Mouse (Mus musculus) hindbrain, embryonic 11.5 days (tissue): ENCODE measurements around the gene Morc4. TPM values are rescaled to one million over a fixed set of nuclear protein-coding genes. Genes with fewer than 3 reads are reported as not detected.

Source experiments
- ATAC-seq: fragments of 200-750 bp; cut with Nextera tagmentation; 2 replicates; pipeline ENCODE4 v1.8.0; 2017; ENCODE audit warnings: mild to moderate bottlenecking, moderate TSS enrichment, moderate library complexity; ENCODE audit not compliant: low FRiP score
- DNase-seq: peaks from one replicate; pipeline ENCODE4 v3.0.0-alpha.2; 2015; ENCODE audit warnings: low spot score
- H3K27ac ChIP-seq: fragments of 300-500 bp; sonication (generic); 2 replicates; pipeline ENCODE4 v1.5.1; 2014; ENCODE audit warnings: mild to moderate bottlenecking, low read depth, low read length
- H3K27me3 ChIP-seq: fragments of 300-500 bp; sonication (generic); 2 replicates; pipeline ENCODE4 v1.6.1; 2014; ENCODE audit warnings: mild to moderate bottlenecking, low read length, moderate library complexity, mixed read lengths; ENCODE audit not compliant: control insufficient read depth, insufficient read depth
- H3K36me3 ChIP-seq: fragments of 300-500 bp; sonication (generic); 2 replicates; pipeline ENCODE4 v1.6.1; 2014; ENCODE audit warnings: mild to moderate bottlenecking, low read length, moderate library complexity, mixed read lengths; ENCODE audit not compliant: control insufficient read depth, insufficient read depth
- H3K4me1 ChIP-seq: fragments of 300-500 bp; sonication (generic); replicated peaks from 2 replicates; pipeline ENCODE4 v1.6.1; 2014; ENCODE audit warnings: low read length, mixed read lengths; ENCODE audit not compliant: control insufficient read depth, insufficient read depth
- H3K4me2 ChIP-seq: fragments of 300-500 bp; sonication (generic); replicated peaks from 2 replicates; pipeline ENCODE4 v1.6.1; 2014; ENCODE audit warnings: mild to moderate bottlenecking, low read depth, low read length
- H3K4me3 ChIP-seq: fragments of 300-500 bp; sonication (generic); 2 replicates; pipeline ENCODE4 v1.5.1; 2014; ENCODE audit warnings: low read depth, low read length
- H3K9ac ChIP-seq: fragments of 300-500 bp; sonication (generic); 2 replicates; pipeline ENCODE4 v1.6.1; 2014; ENCODE audit warnings: low read depth, low read length
- H3K9me3 ChIP-seq: fragments of 300-500 bp; sonication (generic); 2 replicates; pipeline ENCODE4 v1.6.1; 2016; ENCODE audit warnings: low read length; ENCODE audit not compliant: control insufficient read depth
- WGBS: fragments of 180-500 bp; shearing (Covaris S2); extraction: QIAGEN DNeasy Blood & Tissue Kit; methylation state at CpG from one replicate; pipeline ENCODE4 v1.1.7; 2014; 5-methylcytosine and 5-hydroxymethylcytosine counted together
- polyA plus RNA-seq: library from polyadenylated mRNA; unstranded; fragments of >200 nt; fragmentation: Nextera tagmentation; extraction: Ambion mirVana; gene quantifications from 2 replicates; pipeline ENCODE4 v1.2.1, GENCODE M21; 2014

Morc4 gene
- polyA plus RNA-seq, 1 experiment from 2014 or later = 9.4 TPM

DNA sequence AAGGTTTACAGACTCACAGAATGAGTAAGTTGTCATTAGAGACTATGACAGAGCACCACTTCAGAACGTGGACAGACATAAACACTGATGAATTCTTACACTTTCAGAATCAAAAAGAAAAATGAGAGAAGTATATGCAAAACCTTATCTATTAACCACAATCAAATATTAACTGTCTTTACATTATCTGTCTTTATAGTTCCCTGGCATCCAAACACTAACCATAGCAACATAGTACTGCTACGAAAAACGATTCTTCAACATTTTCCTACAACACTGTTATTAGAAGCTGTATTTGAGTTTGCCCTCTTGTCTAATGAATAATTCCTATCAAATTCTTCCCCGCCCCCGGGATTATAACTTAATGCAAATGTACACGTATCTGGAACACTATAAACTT, 30.4 kb downstream of the Morc4 start:
- H3K27me3 ChIP-seq = no peaks in the 10 kb centered on the region
- ATAC-seq = no peak
- DNase-seq = no peak
- H3K4me2 ChIP-seq = no peak overlapping the region
- H3K4me3 ChIP-seq = no peak overlapping the region
- H3K4me1 ChIP-seq = no peaks in the 10 kb centered on the region
- no peaks in the 10 kb centered on the region for H3K9me3 ChIP-seq
- no peak overlapping the region for H3K27ac ChIP-seq
- 82% methylated on average over 6 of the region's 6 CpGs for WGBS
- H3K36me3 ChIP-seq = no peaks in the 10 kb centered on the region
- no peak overlapping the region for H3K9ac ChIP-seq

DNA sequence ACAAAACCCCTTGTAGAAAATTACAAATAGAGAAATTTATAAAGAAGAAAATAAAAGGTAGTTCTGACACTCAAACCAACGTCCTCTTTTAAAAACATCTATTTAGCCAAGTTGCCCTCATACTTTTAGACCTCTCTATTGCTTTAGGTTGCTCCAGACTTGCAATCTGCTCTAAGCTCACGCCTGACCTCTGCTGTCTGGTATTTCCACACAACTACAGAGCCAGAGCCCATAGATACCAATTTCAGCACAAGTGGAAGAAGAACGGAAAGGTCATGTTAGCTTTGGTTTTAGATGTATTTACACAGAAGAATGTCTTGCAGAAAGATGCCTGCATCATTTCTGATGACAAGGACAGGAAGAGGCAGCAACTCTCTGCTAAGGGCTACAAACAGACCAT, 32.4 kb downstream of the Morc4 start:
- Histone ChIP-seq H3K4me3 (no peak overlapping the region), H3K9ac (no peak overlapping the region), H3K36me3 (no peaks in the 10 kb centered on the region), H3K27me3 (no peaks in the 10 kb centered on the region), H3K9me3 (no peaks in the 10 kb centered on the region), H3K4me1 (no peaks in the 10 kb centered on the region), H3K27ac (no peak overlapping the region), H3K4me2 (no peak overlapping the region)
- WGBS = 53% methylated on average over 3 of the region's 3 CpGs
- ATAC-seq = no peak
- no peak for DNase-seq

DNA sequence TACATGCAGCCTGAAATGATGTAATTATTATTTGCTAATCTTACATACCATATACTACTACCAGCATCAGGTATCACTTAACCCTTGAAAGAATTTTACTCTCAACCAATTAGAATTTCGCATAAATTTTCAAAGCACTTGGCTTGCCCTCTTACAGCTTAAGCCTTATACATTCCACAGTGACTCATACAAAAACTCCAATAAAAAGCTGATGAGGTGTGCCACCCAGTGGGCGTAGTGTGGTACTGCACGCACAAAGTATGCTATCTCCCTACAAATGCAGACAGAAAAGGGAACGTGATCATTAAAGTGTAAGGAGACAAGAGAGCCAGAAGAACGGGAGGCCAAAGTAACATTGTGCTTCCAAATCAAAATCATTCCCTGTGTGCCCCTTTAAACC, 39.0 kb downstream of the Morc4 start:
- DNase-seq (peak; percentile 76), ATAC-seq (no peak; the same call in 1 of the 2 replicates)
- Histone ChIP-seq H3K9ac (no peak overlapping the region), H3K36me3 (no peaks in the 10 kb centered on the region), H3K27me3 (no peaks in the 10 kb centered on the region), H3K4me3 (no peak overlapping the region), H3K4me2 (no peak overlapping the region), H3K27ac (no peak overlapping the region), H3K4me1 (no peaks in the 10 kb centered on the region), H3K9me3 (no peaks in the 10 kb centered on the region)
- 22% methylated on average over 5 of the region's 5 CpGs for WGBS

DNA sequence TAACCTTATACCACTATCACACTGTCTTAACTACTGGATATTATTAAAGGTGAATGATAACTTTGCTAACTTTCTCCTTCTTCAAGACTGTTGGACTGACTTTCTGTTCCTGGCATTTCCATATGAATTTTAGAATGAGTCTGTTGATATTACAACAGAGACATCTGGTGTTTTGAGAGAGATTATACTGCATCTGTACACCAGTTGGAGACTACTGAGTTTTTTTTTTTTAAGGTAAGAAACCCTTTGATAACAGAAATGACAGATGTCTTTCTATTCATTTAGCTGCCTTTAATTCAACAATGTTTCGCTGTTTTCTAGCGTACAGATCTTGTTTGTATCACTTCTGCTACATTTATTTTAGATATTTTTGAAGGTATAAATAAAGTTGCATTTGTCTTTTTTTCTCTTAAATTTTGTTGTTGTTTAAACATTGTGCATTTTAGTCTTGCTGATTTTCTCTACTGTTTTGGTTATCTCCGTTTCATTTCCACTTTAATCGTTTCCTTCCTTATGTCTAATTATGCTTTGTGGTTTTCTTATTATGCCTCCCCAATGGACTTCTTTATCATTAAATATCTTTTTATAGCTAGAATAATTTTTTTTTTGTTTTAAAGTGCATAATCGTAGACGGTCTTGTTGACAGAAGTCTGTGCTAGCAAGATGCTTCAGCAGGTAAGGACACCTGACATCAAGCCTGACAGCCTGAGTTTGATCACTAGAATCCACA, 42.9 kb downstream of the Morc4 start:
- Histone ChIP-seq H3K4me2 (no peak overlapping the region), H3K4me1 (no peaks in the 10 kb centered on the region), H3K27me3 (no peaks in the 10 kb centered on the region), H3K9me3 (no peaks in the 10 kb centered on the region), H3K4me3 (no peak overlapping the region), H3K36me3 (no peaks in the 10 kb centered on the region), H3K9ac (no peak overlapping the region), H3K27ac (no peak overlapping the region)
- no peak for DNase-seq
- 93% methylated on average over 6 of the region's 6 CpGs for WGBS
- no peak for ATAC-seq

DNA sequence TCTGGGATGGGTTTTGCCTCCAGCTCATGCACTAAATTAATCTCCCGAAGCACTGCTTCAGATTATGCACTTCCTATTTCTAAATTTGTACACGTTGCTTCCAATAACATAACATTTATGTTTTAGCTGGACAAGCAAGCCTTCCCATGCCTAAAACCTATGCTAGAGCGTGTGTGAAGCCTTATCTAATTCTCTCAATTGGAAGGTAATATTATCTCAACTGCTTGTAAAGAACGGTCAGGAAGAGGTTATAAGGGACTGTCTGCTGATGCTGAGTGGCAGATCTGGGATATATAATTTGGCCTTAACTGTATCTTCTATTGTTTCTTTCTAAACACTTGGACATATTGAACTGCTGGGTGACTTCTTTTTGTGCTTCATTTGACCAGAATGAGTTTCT, 44.6 kb downstream of the Morc4 start:
- Histone ChIP-seq H3K9ac (no peak overlapping the region), H3K4me1 (no peaks in the 10 kb centered on the region), H3K9me3 (no peaks in the 10 kb centered on the region), H3K4me3 (no peak overlapping the region), H3K27ac (no peak overlapping the region), H3K27me3 (no peaks in the 10 kb centered on the region), H3K4me2 (no peak overlapping the region), H3K36me3 (no peaks in the 10 kb centered on the region)
- DNase-seq (no peak), ATAC-seq (no peak)
- WGBS = 89% methylated on average over 4 of the region's 4 CpGs

DNA sequence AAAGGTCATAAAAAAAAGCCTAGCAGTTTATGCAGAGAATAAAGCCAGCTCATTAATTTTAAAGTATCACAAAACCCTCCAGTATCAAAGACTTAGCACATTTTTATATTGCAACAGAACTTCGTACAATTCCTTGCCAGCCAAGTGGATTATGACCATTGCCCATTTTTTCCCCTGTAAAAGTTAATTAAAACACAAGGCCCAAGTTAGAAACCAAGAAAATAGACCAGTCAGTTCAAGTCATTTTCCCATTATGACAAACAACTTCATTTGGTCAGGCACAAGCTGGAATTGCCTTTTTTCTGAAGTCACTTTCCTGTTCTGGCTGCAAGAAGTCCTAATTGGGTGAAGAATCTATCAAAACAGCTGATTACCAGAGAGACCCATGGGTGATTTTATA, 46.1 kb downstream of the Morc4 start:
- H3K36me3 ChIP-seq = no peaks in the 10 kb centered on the region
- H3K9me3 ChIP-seq = no peaks in the 10 kb centered on the region
- H3K9ac ChIP-seq = no peak overlapping the region
- H3K4me2 ChIP-seq = no peak overlapping the region
- WGBS = 92% methylated on average over 1 of the region's 1 CpGs
- ATAC-seq (no peak), DNase-seq (no peak)
- H3K27me3 ChIP-seq = no peaks in the 10 kb centered on the region
- no peaks in the 10 kb centered on the region for H3K4me1 ChIP-seq
- no peak overlapping the region for H3K27ac ChIP-seq
- no peak overlapping the region for H3K4me3 ChIP-seq

DNA sequence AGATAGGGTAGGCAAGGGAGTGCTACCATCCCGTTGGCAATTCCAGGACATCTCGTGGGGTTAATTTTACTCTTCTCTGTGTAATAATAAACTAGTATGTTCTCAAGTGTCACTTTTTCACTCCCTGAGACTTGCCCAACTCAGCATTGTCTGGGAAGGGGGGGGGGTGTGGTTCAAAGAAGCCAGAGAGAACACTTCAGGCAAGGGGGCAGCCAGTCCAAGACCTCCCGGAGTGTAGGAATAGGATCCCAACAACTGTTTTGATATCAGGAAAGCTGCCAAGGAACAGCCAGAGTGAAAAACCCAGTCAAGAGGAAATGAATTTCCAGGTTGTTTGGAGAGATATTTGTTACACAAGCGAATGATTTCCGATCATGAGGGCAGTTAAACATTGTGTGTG, 56.3 kb downstream of the Morc4 start:
- Histone ChIP-seq H3K9me3 (no peaks in the 10 kb centered on the region), H3K4me2 (no peak overlapping the region), H3K4me3 (no peak overlapping the region), H3K27ac (no peak overlapping the region), H3K36me3 (no peaks in the 10 kb centered on the region), H3K27me3 (0 out of 2 replicates have a peak, but pooled peaks cover 2% of the 10 kb centered on the region), H3K9ac (no peak overlapping the region), H3K4me1 (no peaks in the 10 kb centered on the region)
- WGBS = 80% methylated on average over 5 of the region's 5 CpGs
- DNase-seq = no peak
- ATAC-seq = no peak

DNA sequence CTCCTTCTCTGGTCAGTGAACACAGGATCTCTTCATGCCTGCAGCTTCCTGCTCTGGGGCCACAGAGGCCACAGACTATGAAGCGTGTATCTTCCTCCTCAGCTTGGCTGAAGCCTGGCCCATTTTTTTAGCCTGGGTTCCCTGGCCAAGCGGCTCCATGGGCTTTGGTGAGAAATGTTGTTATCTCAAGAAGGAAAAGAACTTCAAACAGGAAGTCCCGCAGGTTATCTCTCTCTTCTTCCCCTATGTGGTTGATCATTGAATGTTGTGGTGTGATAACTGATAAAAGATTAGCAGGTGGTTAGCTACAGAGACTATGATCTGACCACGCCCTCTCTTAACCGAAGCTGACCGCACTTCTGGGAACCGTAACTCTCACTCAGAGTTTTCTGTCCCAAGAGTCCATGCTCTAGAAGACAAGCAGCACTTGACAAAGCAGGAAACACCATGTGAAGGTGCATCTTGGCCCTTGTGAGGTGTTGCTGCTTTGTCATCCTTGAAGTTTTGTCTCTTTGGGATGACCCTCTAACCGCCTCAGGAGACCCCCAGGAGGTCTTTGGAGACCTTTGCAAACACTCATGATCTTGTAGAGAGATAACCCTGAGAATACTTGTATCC, 57.4 kb downstream of the Morc4 start:
- 90% methylated on average over 8 of the region's 8 CpGs for WGBS

More for the DNA sequence above, 57.4 kb downstream of the Morc4 start:
- Histone ChIP-seq H3K4me3 (no peak overlapping the region), H3K36me3 (no peaks in the 10 kb centered on the region), H3K27me3 (0 out of 2 replicates have a peak, but pooled peaks cover 2% of the 10 kb centered on the region), H3K27ac (no peak overlapping the region), H3K9me3 (no peaks in the 10 kb centered on the region), H3K4me1 (no peaks in the 10 kb centered on the region), H3K9ac (no peak overlapping the region), H3K4me2 (no peak overlapping the region)
- DNase-seq (no peak), ATAC-seq (no peak)
